Mouse (Mus musculus): ENCODE data around the gene Ablim1. TPM values are rescaled to one million over a fixed set of nuclear protein-coding genes. Genes with fewer than 3 reads are reported as not detected.

The Ablim1 gene
- polyA plus RNA-seq, 1 experiment from 2014 or later: 62.0 TPM

DNA sequence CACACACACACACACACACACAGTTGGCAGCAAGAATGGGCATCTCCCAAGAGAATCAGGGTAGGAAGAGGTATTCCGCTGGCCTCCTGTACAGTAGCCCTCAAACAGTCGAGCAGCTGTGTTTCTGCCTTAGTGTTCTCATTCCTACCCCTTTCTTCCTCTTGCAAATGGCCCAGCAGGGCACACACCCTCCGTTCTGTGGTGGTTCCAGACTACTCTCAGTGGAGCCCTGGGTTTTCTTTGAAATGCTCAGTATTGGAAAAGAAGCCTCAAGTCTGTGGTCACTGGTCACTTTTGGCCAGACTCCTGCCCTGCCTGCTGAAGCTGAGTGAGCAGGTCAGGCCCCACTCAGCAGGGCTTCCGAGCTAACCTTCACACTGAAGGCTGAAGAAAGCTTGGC lies 305.1 kb downstream of the Ablim1 start:
- ATAC-seq (ENCODE audit: low FRiP score, low TSS enrichment) (no peak), DNase-seq (ENCODE audit: low spot score) (no peak)
- Histone ChIP-seq H3K9me3 (ENCODE audit: control insufficient read depth, low read length) (no peaks in the 10 kb centered on the region), H3K27ac (replicated peaks) (no peak overlapping the region), H3K4me2 (replicated peaks; ENCODE audit: low read depth) (no peak overlapping the region), H3K9ac (ENCODE audit: low read length) (no peak overlapping the region), H3K4me3 (ENCODE audit: low read depth, low read length) (no peak overlapping the region), H3K4me1 (replicated peaks; ENCODE audit: control insufficient read depth, insufficient read depth) (no peaks in the 10 kb centered on the region), H3K27me3 (ENCODE audit: control insufficient read depth, insufficient read depth, low read length) (0 out of 2 replicates have a peak, but pooled peaks cover 2% of the 10 kb centered on the region), H3K36me3 (ENCODE audit: control insufficient read depth, insufficient read depth, low read length) (no peaks in the 10 kb centered on the region)
- TF ChIP-seq CTCF (IDR thresholded peaks at IDR 0.05; ENCODE audit: low read depth) (no peak), EP300 (optimal IDR thresholded peaks at IDR 0.05) (no peak)
- WGBS: 82% methylated on average over 4 of the region's 4 CpGs

DNA sequence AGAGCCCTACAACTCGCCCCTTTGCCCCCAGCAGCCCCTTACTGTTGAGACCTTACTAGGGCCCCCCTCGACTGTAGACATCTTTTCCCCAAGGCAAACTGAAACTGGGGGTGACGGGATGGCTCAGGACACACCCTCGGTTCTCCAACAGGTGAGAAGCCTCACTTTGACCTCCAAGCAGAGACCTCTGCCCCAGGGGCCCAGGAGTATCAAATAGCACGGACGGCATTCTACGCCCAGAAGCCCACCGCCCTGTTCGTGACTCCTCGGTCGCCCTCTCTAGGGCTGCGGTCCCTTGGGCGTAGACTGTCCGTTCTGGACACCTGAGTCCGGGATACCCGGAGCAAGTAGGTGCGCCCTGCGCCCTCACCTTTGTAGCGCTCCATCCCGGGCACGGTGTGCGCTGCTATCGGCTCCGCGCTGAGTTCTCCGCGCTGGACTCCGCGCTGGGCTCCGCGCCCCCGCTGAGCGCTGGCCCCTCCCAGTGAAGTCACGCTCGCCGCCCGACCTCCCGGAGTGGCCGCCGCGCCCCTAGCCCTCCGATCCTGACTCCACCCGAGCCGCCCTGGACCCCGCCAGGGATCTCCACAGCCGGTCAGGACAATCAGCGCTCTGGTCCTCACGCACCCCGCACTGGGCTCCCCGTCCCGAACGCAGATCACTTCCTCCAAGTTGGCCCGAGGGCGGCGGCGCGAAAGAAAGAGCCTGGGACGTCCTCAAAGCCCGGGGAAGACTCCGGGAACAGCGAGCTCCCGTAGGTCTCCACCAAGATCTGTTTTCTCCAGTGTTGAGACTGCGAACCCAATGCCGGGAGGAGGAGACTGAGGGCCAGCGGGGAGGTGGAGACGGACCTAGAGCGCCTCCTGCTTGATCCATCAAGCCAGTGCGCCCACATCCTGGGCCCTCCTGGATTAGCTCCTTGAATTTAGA lies 306.7 kb downstream of the Ablim1 start, which contains the start of gene Afap1l2:
TSS of gene Afap1l2 (minus strand) at position 448 of the 930 bp plus-strand sequence.
- peak; percentile 63 for ATAC-seq (ENCODE audit: low FRiP score, low TSS enrichment)
- H3K9me3 ChIP-seq (ENCODE audit: control insufficient read depth, low read length): no peaks in the 10 kb centered on the region
- H3K9ac ChIP-seq (ENCODE audit: low read length): peak within 1 kb of the TSS; percentile 76
- H3K27me3 ChIP-seq (ENCODE audit: control insufficient read depth, insufficient read depth, low read length): 0 out of 2 replicates have a peak, but pooled peaks cover 2% of the 10 kb centered on the region
- peak within 1 kb of the TSS; percentile 60 for H3K4me3 ChIP-seq (ENCODE audit: low read depth, low read length)
- peak within 1 kb of the TSS; percentile 56 for H3K27ac ChIP-seq (replicated peaks)
- no peaks in the 10 kb centered on the region for H3K4me1 ChIP-seq (replicated peaks; ENCODE audit: control insufficient read depth, insufficient read depth)
- 2% methylated on average over 67 of the region's 68 CpGs for WGBS
- TF ChIP-seq CTCF (IDR thresholded peaks at IDR 0.05; ENCODE audit: low read depth) (peak; percentile 78), EP300 (optimal IDR thresholded peaks at IDR 0.05) (no peak)
- no peaks in the 10 kb centered on the region for H3K36me3 ChIP-seq (ENCODE audit: control insufficient read depth, insufficient read depth, low read length)
- peak; percentile 67 for DNase-seq (ENCODE audit: low spot score)
- peak within 1 kb of the TSS; percentile 90 for H3K4me2 ChIP-seq (replicated peaks; ENCODE audit: low read depth)

DNA sequence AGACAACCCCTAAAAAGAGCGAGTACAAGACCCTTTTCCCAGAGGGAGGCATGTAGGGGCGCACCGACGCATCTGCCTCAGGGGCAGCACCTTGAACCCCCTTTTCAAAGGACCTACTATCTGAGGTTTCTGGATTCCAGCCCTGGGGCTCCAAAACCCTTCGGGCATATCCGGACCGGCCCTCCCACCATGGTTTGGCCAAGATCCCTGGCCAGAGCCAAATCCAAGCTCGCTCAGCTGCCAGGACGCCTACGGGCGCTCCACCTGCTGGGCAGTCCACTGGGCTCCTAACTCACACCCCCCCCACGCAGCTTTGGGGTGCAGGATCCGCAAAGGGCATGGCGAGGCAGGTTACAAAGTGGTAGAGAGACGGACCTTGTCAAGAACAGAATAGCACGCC lies 307.4 kb downstream of the Ablim1 start:
- DNase-seq (ENCODE audit: low spot score) (peak; percentile 42), ATAC-seq (ENCODE audit: low FRiP score, low TSS enrichment) (no peak)
- H3K36me3 ChIP-seq (ENCODE audit: control insufficient read depth, insufficient read depth, low read length): no peaks in the 10 kb centered on the region
- no peaks in the 10 kb centered on the region for H3K4me1 ChIP-seq (replicated peaks; ENCODE audit: control insufficient read depth, insufficient read depth)
- WGBS: 53% methylated on average over 16 of the region's 16 CpGs
- peak overlapping the region; percentile 40; the same call in 1 of the 2 replicates for H3K27ac ChIP-seq (replicated peaks)
- peak overlapping the region; percentile 76 for H3K9ac ChIP-seq (ENCODE audit: low read length)
- TF ChIP-seq CTCF (IDR thresholded peaks at IDR 0.05; ENCODE audit: low read depth) (peak; percentile 43), EP300 (optimal IDR thresholded peaks at IDR 0.05) (no peak)
- peak overlapping the region; percentile 60 for H3K4me3 ChIP-seq (ENCODE audit: low read depth, low read length)
- H3K27me3 ChIP-seq (ENCODE audit: control insufficient read depth, insufficient read depth, low read length): 0 out of 2 replicates have a peak, but pooled peaks cover 2% of the 10 kb centered on the region
- H3K9me3 ChIP-seq (ENCODE audit: control insufficient read depth, low read length): no peaks in the 10 kb centered on the region
- H3K4me2 ChIP-seq (replicated peaks; ENCODE audit: low read depth): peak overlapping the region; percentile 90

DNA sequence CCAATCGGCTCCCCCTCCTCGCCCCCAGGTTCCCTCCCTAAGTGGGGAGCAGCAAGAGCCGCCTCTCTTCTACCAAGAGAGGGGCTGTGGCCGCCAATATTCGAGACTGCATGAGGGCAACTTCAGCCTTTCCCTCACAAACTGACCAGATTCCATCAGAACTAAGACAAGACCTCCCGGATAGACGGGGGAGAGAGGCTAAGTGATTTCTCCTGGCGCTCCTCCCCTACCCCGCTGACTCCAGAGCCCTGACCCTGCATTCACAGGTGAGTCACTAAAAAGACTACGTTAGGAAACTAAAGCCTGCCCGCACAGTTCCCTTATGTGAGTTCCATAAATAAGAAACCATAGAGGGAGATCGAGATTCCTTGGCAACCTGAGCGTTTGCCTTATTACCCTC lies 307.9 kb downstream of the Ablim1 start:
- H3K4me1 ChIP-seq (replicated peaks; ENCODE audit: control insufficient read depth, insufficient read depth): no peaks in the 10 kb centered on the region
- peak overlapping the region; percentile 76 for H3K9ac ChIP-seq (ENCODE audit: low read length)
- H3K4me3 ChIP-seq (ENCODE audit: low read depth, low read length): peak overlapping the region; percentile 60
- no peak for TF ChIP-seq CTCF (IDR thresholded peaks at IDR 0.05; ENCODE audit: low read depth)
- no peak for TF ChIP-seq EP300 (optimal IDR thresholded peaks at IDR 0.05)
- peak overlapping the region; percentile 40; the same call in 1 of the 2 replicates for H3K27ac ChIP-seq (replicated peaks)
- DNase-seq (ENCODE audit: low spot score): no peak
- no peak for ATAC-seq (ENCODE audit: low FRiP score, low TSS enrichment)
- H3K9me3 ChIP-seq (ENCODE audit: control insufficient read depth, low read length): no peaks in the 10 kb centered on the region
- WGBS: 47% methylated on average over 13 of the region's 13 CpGs
- H3K4me2 ChIP-seq (replicated peaks; ENCODE audit: low read depth): peak overlapping the region; percentile 90
- 0 out of 2 replicates have a peak, but pooled peaks cover 2% of the 10 kb centered on the region for H3K27me3 ChIP-seq (ENCODE audit: control insufficient read depth, insufficient read depth, low read length)
- no peaks in the 10 kb centered on the region for H3K36me3 ChIP-seq (ENCODE audit: control insufficient read depth, insufficient read depth, low read length)

DNA sequence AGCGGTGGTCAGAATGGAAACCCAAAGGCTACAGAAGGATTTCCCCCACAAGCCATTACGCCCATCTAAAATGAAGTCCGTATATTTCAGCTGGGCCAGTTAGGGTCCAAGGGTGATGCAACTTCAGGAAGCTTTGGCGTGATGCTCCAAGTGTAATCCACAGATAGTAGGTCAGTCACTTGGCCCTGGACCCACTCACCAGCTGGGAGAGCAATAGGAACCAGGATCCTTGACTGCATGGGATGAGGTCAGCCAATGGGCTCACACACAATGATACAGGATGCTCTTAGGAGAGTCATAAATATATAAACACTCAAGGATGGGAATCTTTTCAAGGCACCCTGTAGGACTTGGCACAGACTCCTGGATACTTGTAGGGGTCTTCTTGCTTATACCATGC lies 309.7 kb downstream of the Ablim1 start:
- no peaks in the 10 kb centered on the region for H3K4me1 ChIP-seq (replicated peaks; ENCODE audit: control insufficient read depth, insufficient read depth)
- H3K4me2 ChIP-seq (replicated peaks; ENCODE audit: low read depth): no peak overlapping the region
- 0 out of 2 replicates have a peak, but pooled peaks cover 2% of the 10 kb centered on the region for H3K27me3 ChIP-seq (ENCODE audit: control insufficient read depth, insufficient read depth, low read length)
- H3K4me3 ChIP-seq (ENCODE audit: low read depth, low read length): no peak overlapping the region
- no peak for DNase-seq (ENCODE audit: low spot score)
- no peaks in the 10 kb centered on the region for H3K9me3 ChIP-seq (ENCODE audit: control insufficient read depth, low read length)
- H3K27ac ChIP-seq (replicated peaks): no peak overlapping the region
- H3K9ac ChIP-seq (ENCODE audit: low read length): no peak overlapping the region
- no peaks in the 10 kb centered on the region for H3K36me3 ChIP-seq (ENCODE audit: control insufficient read depth, insufficient read depth, low read length)
- no peak for TF ChIP-seq EP300 (optimal IDR thresholded peaks at IDR 0.05)
- no peak for TF ChIP-seq CTCF (IDR thresholded peaks at IDR 0.05; ENCODE audit: low read depth)
- no peak for ATAC-seq (ENCODE audit: low FRiP score, low TSS enrichment)
- WGBS: 71% methylated on average over 4 of the region's 4 CpGs

DNA sequence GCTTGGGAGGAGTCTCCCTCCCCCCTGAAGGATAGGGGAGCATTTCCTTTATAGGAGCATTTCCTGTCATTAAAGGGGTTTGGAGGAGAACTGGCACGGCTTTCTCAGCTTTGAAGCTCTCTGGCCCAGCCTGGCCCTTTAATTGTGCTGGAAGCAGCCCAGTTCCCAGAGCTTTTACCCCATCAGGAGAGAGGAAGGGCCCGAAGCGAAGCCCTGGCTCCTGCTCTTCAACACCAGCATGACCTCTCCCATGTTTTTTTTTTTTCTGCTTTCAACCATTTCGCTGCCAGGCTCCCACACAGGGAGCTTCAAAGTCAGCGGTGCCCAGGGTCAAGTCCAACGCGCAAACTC lies 311.3 kb downstream of the Ablim1 start:
- DNase-seq (ENCODE audit: low spot score): no peak

More for the DNA sequence above, 311.3 kb downstream of the Ablim1 start:
- Histone ChIP-seq H3K9ac (ENCODE audit: low read length) (no peak overlapping the region), H3K27ac (replicated peaks) (no peak overlapping the region; the same call in 1 of the 2 replicates), H3K27me3 (ENCODE audit: control insufficient read depth, insufficient read depth, low read length) (0 out of 2 replicates have a peak, but pooled peaks cover 2% of the 10 kb centered on the region), H3K36me3 (ENCODE audit: control insufficient read depth, insufficient read depth, low read length) (no peaks in the 10 kb centered on the region), H3K4me2 (replicated peaks; ENCODE audit: low read depth) (peak overlapping the region; percentile 25), H3K4me3 (ENCODE audit: low read depth, low read length) (no peak overlapping the region), H3K4me1 (replicated peaks; ENCODE audit: control insufficient read depth, insufficient read depth) (no peaks in the 10 kb centered on the region), H3K9me3 (ENCODE audit: control insufficient read depth, low read length) (no peaks in the 10 kb centered on the region)
- no peak for ATAC-seq (ENCODE audit: low FRiP score, low TSS enrichment)
- WGBS: 45% methylated on average over 7 of the region's 7 CpGs
- TF ChIP-seq CTCF (IDR thresholded peaks at IDR 0.05; ENCODE audit: low read depth): no peak
- TF ChIP-seq EP300 (optimal IDR thresholded peaks at IDR 0.05): no peak

Data from stomach, postnatal 0 days (tissue).